ENCODE assay signal across 8 mouse cellular contexts in the genomic region with DNA sequence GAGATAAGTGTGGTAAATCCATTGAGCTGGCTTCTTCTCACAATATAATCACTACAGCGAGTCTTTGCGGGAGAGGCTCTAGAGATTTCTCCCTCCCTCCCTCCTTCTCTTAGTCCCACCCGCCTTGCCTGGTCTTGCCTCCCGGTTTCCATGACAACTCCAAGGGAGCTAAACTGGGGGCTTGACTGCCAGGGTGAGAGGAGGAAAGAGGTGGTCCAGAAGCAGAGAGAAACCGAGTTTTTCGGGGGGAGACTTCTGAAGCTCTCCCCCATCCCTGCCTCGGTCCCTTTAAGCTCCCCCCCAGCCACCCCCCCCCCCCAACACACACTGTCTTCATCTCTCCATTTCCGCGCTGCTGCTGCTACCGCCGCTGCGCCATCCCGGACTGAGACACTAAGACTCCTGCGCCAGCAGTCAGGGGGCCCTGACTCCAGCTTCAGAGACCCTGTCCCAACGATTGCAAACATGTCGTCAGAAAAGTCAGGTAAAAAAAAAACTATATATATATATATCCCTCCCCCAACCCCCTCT. TPM values are rescaled to one million over a fixed set of nuclear protein-coding genes. Genes with fewer than 3 reads are reported as not detected.
DNase-seq lines count a peak whose midpoint lies in the region; ATAC-seq and TF ChIP-seq lines count a peak whose summit lies in the region.

Gene Prrt1, plus strand, starts transcription at position 313 of the 531 bp plus-strand sequence.

- H3K4me3 ChIP-seq in testis, adult 2 months (ENCODE audit: control insufficient read depth, low read depth, low read length), result peak within 1 kb of the TSS; percentile 94
- peak within 1 kb of the TSS; percentile 73 for H3K4me3 ChIP-seq in hindbrain, embryonic 13.5 days
- H3K4me3 ChIP-seq in liver, embryonic 12.5 days, result no peak within 1 kb of the TSS
- peak within 1 kb of the TSS; percentile 69 for H3K4me3 ChIP-seq in stomach, embryonic 14.5 days (ENCODE audit: low read depth, low read length)

- H3K4me1 ChIP-seq in testis, adult 2 months (ENCODE audit: control insufficient read depth, insufficient read depth, low read length), result peaks cover 51% of the 10 kb centered on the region
- H3K4me1 ChIP-seq in hindbrain, embryonic 13.5 days (replicated peaks), result peaks cover 61% of the 10 kb centered on the region
- peaks cover 61% of the 10 kb centered on the region for H3K4me1 ChIP-seq in liver, embryonic 12.5 days
- peaks cover 42% of the 10 kb centered on the region for H3K4me1 ChIP-seq in stomach, embryonic 14.5 days (ENCODE audit: control insufficient read depth, insufficient read depth, low read length)

- peaks cover 5% of the 10 kb centered on the region; the same call in 1 of the 2 replicates for H3K27me3 ChIP-seq in testis, adult 2 months (ENCODE audit: control insufficient read depth, insufficient read depth, low read length)
- peaks cover 47% of the 10 kb centered on the region for H3K27me3 ChIP-seq in hindbrain, embryonic 13.5 days
- H3K27me3 ChIP-seq in liver, embryonic 12.5 days (replicated peaks), result peaks cover 71% of the 10 kb centered on the region
- peaks cover 22% of the 10 kb centered on the region for H3K27me3 ChIP-seq in stomach, embryonic 14.5 days (ENCODE audit: control insufficient read depth, insufficient read depth, low read length)

- H3K36me3 ChIP-seq in testis, adult 2 months (ENCODE audit: control insufficient read depth, insufficient read depth, low read length), result no peaks in the 10 kb centered on the region
- peaks cover 3% of the 10 kb centered on the region; the same call in 1 of the 2 replicates for H3K36me3 ChIP-seq in hindbrain, embryonic 13.5 days
- H3K36me3 ChIP-seq in liver, embryonic 12.5 days, result peaks cover 11% of the 10 kb centered on the region; the same call in 1 of the 2 replicates
- no peaks in the 10 kb centered on the region; the same call in 1 of the 2 replicates for H3K36me3 ChIP-seq in stomach, embryonic 14.5 days (ENCODE audit: control insufficient read depth, insufficient read depth, low read length)

- ATAC-seq in CD4-positive, CD25-positive, alpha-beta regulatory T cell, adult 4 months, result no peak
- ATAC-seq in hindbrain, embryonic 13.5 days (ENCODE audit: low FRiP score), result peak; percentile 26; the same call in 1 of the 2 replicates
- no peak for ATAC-seq in liver, embryonic 12.5 days
- no peak for ATAC-seq in stomach, embryonic 14.5 days (ENCODE audit: insufficient number of reproducible peaks, insufficient read depth, low FRiP score, low read depth)

- peak within 1 kb of the TSS; percentile 91 for H3K4me2 ChIP-seq in hindbrain, embryonic 13.5 days
- peak within 1 kb of the TSS; percentile 93 for H3K4me2 ChIP-seq in liver, embryonic 12.5 days
- H3K4me2 ChIP-seq in stomach, embryonic 14.5 days (replicated peaks; ENCODE audit: low read depth, low read length), result peak within 1 kb of the TSS; percentile 56

- peak within 1 kb of the TSS; percentile 92; the same call in 1 of the 2 replicates for H3K27ac ChIP-seq in testis, adult 2 months (ENCODE audit: control insufficient read depth, insufficient read depth, low read depth, low read length)
- H3K27ac ChIP-seq in hindbrain, embryonic 13.5 days, result peak within 1 kb of the TSS; percentile 93
- H3K27ac ChIP-seq in liver, embryonic 12.5 days, result no peak within 1 kb of the TSS
- peak within 1 kb of the TSS; percentile 97 for H3K27ac ChIP-seq in stomach, embryonic 14.5 days (ENCODE audit: low read length)

- no peak for TF ChIP-seq POLR2A in testis, adult 2 months (IDR thresholded peaks at IDR 0.05; ENCODE audit: control insufficient read depth, low read depth, low read length)

- WGBS in hindbrain, embryonic 13.5 days, result 1% methylated on average over 16 of the region's 16 CpGs
- 12% methylated on average over 16 of the region's 16 CpGs for WGBS in liver, embryonic 12.5 days (ENCODE audit: insufficient replicate concordance)
- 2% methylated on average over 16 of the region's 16 CpGs for WGBS in stomach, embryonic 14.5 days

- DNase-seq in CD4-positive, CD25-positive, alpha-beta regulatory T cell, adult 2 months (ENCODE audit: low read depth, low spot score), result peak; percentile 51
- DNase-seq in testis, postnatal 14 days (ENCODE audit: low spot score), result no peak
- no peak for DNase-seq in lung, postnatal 36 days

- no peaks in the 10 kb centered on the region for H3K9me3 ChIP-seq in hindbrain, embryonic 13.5 days
- no peaks in the 10 kb centered on the region for H3K9me3 ChIP-seq in liver, embryonic 12.5 days (replicated peaks)
- no peaks in the 10 kb centered on the region for H3K9me3 ChIP-seq in stomach, embryonic 14.5 days (ENCODE audit: control insufficient read depth, low read depth, low read length)

- no peak for TF ChIP-seq CTCF in testis, adult 2 months (IDR thresholded peaks at IDR 0.05; ENCODE audit: control insufficient read depth, insufficient read depth, insufficient replicate concordance, low read depth, low read length)

- H3K9ac ChIP-seq in hindbrain, embryonic 13.5 days, result peak within 1 kb of the TSS; percentile 83
- no peak within 1 kb of the TSS for H3K9ac ChIP-seq in liver, embryonic 12.5 days
- peak within 1 kb of the TSS; percentile 72; the same call in 1 of the 2 replicates for H3K9ac ChIP-seq in stomach, embryonic 14.5 days (replicated peaks; ENCODE audit: low read depth, low read length)

RNA-seq across cellular contexts. Expression of gene Prrt1, which starts in this region (rescaled TPM):
- 1 to 10 TPM; 1.4 to 2.2 TPM for polyA plus RNA-seq in CD4-positive, CD25-positive, alpha-beta regulatory T cell, adult 4 months (2017; shearing (Covaris generic))
- polyA plus RNA-seq in testis, adult 2 months (2012; rRNA removed), result 1.5 and 1.6 TPM in 2 replicates
- 5.5 and 5.6 TPM in 2 replicates for polyA plus RNA-seq in hindbrain, embryonic 13.5 days (2015; fragmentation: Nextera tagmentation; extraction: Ambion mirVana)
- polyA plus RNA-seq in liver, embryonic 12.5 days (2016; fragmentation: Nextera tagmentation; extraction: Ambion mirVana), result not detected in 2 replicates
- polyA plus RNA-seq in stomach, embryonic 14.5 days (2014; fragmentation: Nextera tagmentation; extraction: Ambion mirVana), result 0.56 and 0.67 TPM in 2 replicates
